Mouse (Mus musculus) MEL (cell line): Measurements from ENCODE around the gene Prrc2b. TPM values are rescaled to one million over a fixed set of nuclear protein-coding genes. Genes with fewer than 3 reads are reported as not detected.

Experiments used
- DNase-seq: peaks from one replicate; pipeline ENCODE4 v3.0.0; 2011; ENCODE audit warnings: low read depth, low spot score
- H3K27ac ChIP-seq: 2 replicates; pipeline ENCODE4 v1.5.1; 2012; ENCODE audit warnings: low read depth, mild to moderate bottlenecking, control low read depth, low read length, moderate library complexity; ENCODE audit not compliant: control insufficient read depth
- H3K27me3 ChIP-seq, 2 experiments: fragments of 150-350 bp in 1 of 2; sonication (generic) in 1 of 2; 2 replicates each; pipeline ENCODE4 v1.6.1; 2012; ENCODE audit warnings: low read length in 2 of 2, mild to moderate bottlenecking in 2 of 2, improper control_type of control experiment in 1 of 2, moderate library complexity in 1 of 2; ENCODE audit not compliant: insufficient read depth in 2 of 2, control insufficient read depth in 1 of 2
- H3K36me3 ChIP-seq, 2 experiments: 2 replicates each; pipeline ENCODE4 v1.6.1; 2012 to 2014; ENCODE audit warnings: low read length in 2 of 2, improper control_type of control experiment in 1 of 2, inconsistent platforms in 1 of 2, mild to moderate bottlenecking in 1 of 2; ENCODE audit not compliant: insufficient read depth in 2 of 2, control insufficient read depth in 1 of 2
- H3K4me1 ChIP-seq, 2 experiments: fragments of 150-350 bp in 1 of 2; sonication (generic) in 1 of 2; 2 replicates each; pipeline ENCODE4 v1.6.1; 2012; ENCODE audit warnings: low read length in 2 of 2, improper control_type of control experiment in 1 of 2, mild to moderate bottlenecking in 1 of 2; ENCODE audit not compliant: insufficient read depth in 2 of 2, control insufficient read depth in 1 of 2
- H3K4me3 ChIP-seq, 2 experiments: fragments of 150-350 bp in 1 of 2; sonication (generic) in 1 of 2; 2 replicates each; pipeline ENCODE4 v1.5.1; 2012; ENCODE audit warnings: low read depth in 2 of 2, low read length in 2 of 2, mild to moderate bottlenecking in 2 of 2, moderate library complexity in 2 of 2, control low read depth in 1 of 2, improper control_type of control experiment in 1 of 2; ENCODE audit not compliant: control insufficient read depth in 1 of 2, insufficient read depth in 1 of 2
- H3K79me2 ChIP-seq: 2 replicates; pipeline ENCODE4 v1.6.1; 2012; ENCODE audit warnings: mild to moderate bottlenecking, low read length, moderate library complexity; ENCODE audit not compliant: control insufficient read depth, poor library complexity, insufficient read depth
- H3K9ac ChIP-seq: 2 replicates; pipeline ENCODE4 v1.6.1; 2012; ENCODE audit warnings: low read depth, mild to moderate bottlenecking, control low read depth, low read length, moderate library complexity; ENCODE audit not compliant: control insufficient read depth, poor library complexity, severe bottlenecking
- H3K9me3 ChIP-seq: fragments of 150-350 bp; sonication (generic); replicated peaks from 2 replicates; pipeline ENCODE4 v1.6.1; 2012; ENCODE audit warnings: mild to moderate bottlenecking, low read length, improper control_type of control experiment, moderate library complexity; ENCODE audit not compliant: insufficient read depth
- CHD1 ChIP-seq: IDR thresholded peaks from 2 replicates; pipeline ENCODE4 v1.6.1; 2012; ENCODE audit warnings: low read depth, mild to moderate bottlenecking, inconsistent platforms, low read length, improper control_type of control experiment
- CTCF ChIP-seq, 3 experiments: IDR thresholded peaks in 2 of 3; conservative IDR thresholded peaks in 1 of 3; 2 replicates each; pipeline ENCODE4 v1.5.1; 2011 to 2012; ENCODE audit warnings: low read length in 3 of 3, low read depth in 2 of 3, mild to moderate bottlenecking in 2 of 3, improper control_type of control experiment in 1 of 3, inconsistent platforms in 1 of 3, mixed read lengths in 1 of 3, moderate library complexity in 1 of 3; ENCODE audit not compliant: control insufficient read depth in 1 of 3, insufficient read depth in 1 of 3, poor library complexity in 1 of 3, severe bottlenecking in 1 of 3
- E2F4 ChIP-seq: IDR thresholded peaks from 2 replicates; pipeline ENCODE4 v1.6.1; 2011; ENCODE audit warnings: low read depth, low read length, improper control_type of control experiment, borderline replicate concordance
- ELF1 ChIP-seq: IDR thresholded peaks from 2 replicates; pipeline ENCODE4 v1.6.1; 2014; ENCODE audit warnings: low read depth, mild to moderate bottlenecking, inconsistent platforms, low read length, improper control_type of control experiment, moderate library complexity
- EP300 ChIP-seq, 2 experiments: IDR thresholded peaks; 2 replicates each; pipeline ENCODE4 v1.6.1; 2011; ENCODE audit warnings: improper control_type of control experiment in 2 of 2, low read length in 2 of 2, low read depth in 1 of 2, mild to moderate bottlenecking in 1 of 2
- ETS1 ChIP-seq: IDR thresholded peaks from 2 replicates; pipeline ENCODE4 v1.6.1; 2012; ENCODE audit warnings: low read depth, mild to moderate bottlenecking, inconsistent platforms, low read length, improper control_type of control experiment, moderate library complexity
- GABPA ChIP-seq: IDR thresholded peaks from 2 replicates; pipeline ENCODE4 v1.6.1; 2012; ENCODE audit warnings: low read depth, mild to moderate bottlenecking, inconsistent platforms, low read length, improper control_type of control experiment, moderate library complexity
- GATA1 ChIP-seq: IDR thresholded peaks from 2 replicates; pipeline ENCODE4 v1.6.1; 2011; ENCODE audit warnings: low read depth, low read length, improper control_type of control experiment
- HCFC1 ChIP-seq: IDR thresholded peaks from 2 replicates; pipeline ENCODE4 v1.6.1; 2012; ENCODE audit warnings: low read depth, mild to moderate bottlenecking, inconsistent platforms, low read length, improper control_type of control experiment, moderate library complexity
- JUND ChIP-seq: IDR thresholded peaks from 2 replicates; pipeline ENCODE4 v1.6.1; 2011; ENCODE audit warnings: low read depth, mild to moderate bottlenecking, improper control_type of control experiment, low read length
- MAZ ChIP-seq: IDR thresholded peaks from 2 replicates; pipeline ENCODE4 v1.6.1; 2012; ENCODE audit warnings: low read depth, mild to moderate bottlenecking, inconsistent platforms, low read length, improper control_type of control experiment
- MEF2A ChIP-seq: IDR thresholded peaks from 2 replicates; pipeline ENCODE4 v1.6.1; 2014; ENCODE audit warnings: low read depth, mild to moderate bottlenecking, inconsistent platforms, low read length, improper control_type of control experiment; ENCODE audit not compliant: poor library complexity, insufficient replicate concordance, severe bottlenecking; ENCODE audit errors: extremely low read depth
- MYC ChIP-seq: IDR thresholded peaks from 2 replicates; pipeline ENCODE4 v1.6.1; 2011; ENCODE audit warnings: low read depth, mild to moderate bottlenecking, low read length, improper control_type of control experiment, moderate library complexity
- NRF1 ChIP-seq: IDR thresholded peaks from 2 replicates; pipeline ENCODE4 v1.6.1; 2014; ENCODE audit warnings: low read depth, mild to moderate bottlenecking, inconsistent platforms, low read length, improper control_type of control experiment, moderate library complexity; ENCODE audit not compliant: poor library complexity, insufficient read depth, severe bottlenecking
- POLR2AphosphoS2 ChIP-seq: IDR thresholded peaks from 2 replicates; pipeline ENCODE4 v1.6.1; 2011; ENCODE audit warnings: low read length, improper control_type of control experiment
- POLR2AphosphoS5 ChIP-seq: IDR thresholded peaks from 2 replicates; pipeline ENCODE4 v1.6.1; 2012; ENCODE audit warnings: low read depth, borderline replicate concordance, mild to moderate bottlenecking, inconsistent platforms, low read length, moderate library complexity, mixed read lengths
- SMC3 ChIP-seq: IDR thresholded peaks from 2 replicates; pipeline ENCODE4 v1.6.1; 2011; ENCODE audit warnings: low read depth, low read length, improper control_type of control experiment
- TAL1 ChIP-seq: IDR thresholded peaks from 2 replicates; pipeline ENCODE4 v1.6.1; 2012; ENCODE audit warnings: mild to moderate bottlenecking, inconsistent platforms, low read length, moderate library complexity, mixed read lengths
- TCF12 ChIP-seq: IDR thresholded peaks from 2 replicates; pipeline ENCODE4 v1.6.1; 2014; ENCODE audit warnings: low read depth, mild to moderate bottlenecking, inconsistent platforms, low read length, improper control_type of control experiment, moderate library complexity
- UBTF ChIP-seq: IDR thresholded peaks from 2 replicates; pipeline ENCODE4 v1.6.1; 2012; ENCODE audit warnings: low read depth, mild to moderate bottlenecking, inconsistent platforms, low read length, improper control_type of control experiment, moderate library complexity, borderline replicate concordance; ENCODE audit not compliant: insufficient read depth
- USF1 ChIP-seq: IDR thresholded peaks from 2 replicates; pipeline ENCODE4 v1.6.1; 2014; ENCODE audit warnings: low read depth, mild to moderate bottlenecking, inconsistent platforms, low read length, improper control_type of control experiment, moderate library complexity
- ZC3H11A ChIP-seq: IDR thresholded peaks from 2 replicates; pipeline ENCODE4 v1.6.1; 2012; ENCODE audit warnings: low read depth, mild to moderate bottlenecking, inconsistent platforms, low read length, improper control_type of control experiment
- ZKSCAN1 ChIP-seq: IDR thresholded peaks from 2 replicates; pipeline ENCODE4 v1.6.1; 2012; ENCODE audit warnings: low read depth, mild to moderate bottlenecking, inconsistent platforms, low read length, improper control_type of control experiment, moderate library complexity
- polyA plus RNA-seq, 2 experiments: library from polyadenylated mRNA; stranded (reverse) in 1 of 2; unstranded in 1 of 2; fragments of >175 nt in 1 of 2; fragments of >200 nt in 1 of 2; gene quantifications; 2 replicates each; pipeline versions ENCODE4 v1.2.1 to v1.2.4; 2012; ENCODE audit warnings: low replicate concordance in 2 of 2, low read depth in 1 of 2; ENCODE audit not compliant: insufficient read length in 2 of 2, insufficient read depth in 1 of 2, missing spikeins in 1 of 2
- total RNA-seq: library from RNA; depleted of rRNA; stranded (reverse); fragments of 300-350 nt; gene quantifications from 2 replicates; pipeline ENCODE4 v1.2.3, GENCODE M21; 2012

Gene Prrc2b
- total and polyA plus RNA-seq, 3 experiments: 14.8 to 42.9 (median 42.2) TPM

DNA sequence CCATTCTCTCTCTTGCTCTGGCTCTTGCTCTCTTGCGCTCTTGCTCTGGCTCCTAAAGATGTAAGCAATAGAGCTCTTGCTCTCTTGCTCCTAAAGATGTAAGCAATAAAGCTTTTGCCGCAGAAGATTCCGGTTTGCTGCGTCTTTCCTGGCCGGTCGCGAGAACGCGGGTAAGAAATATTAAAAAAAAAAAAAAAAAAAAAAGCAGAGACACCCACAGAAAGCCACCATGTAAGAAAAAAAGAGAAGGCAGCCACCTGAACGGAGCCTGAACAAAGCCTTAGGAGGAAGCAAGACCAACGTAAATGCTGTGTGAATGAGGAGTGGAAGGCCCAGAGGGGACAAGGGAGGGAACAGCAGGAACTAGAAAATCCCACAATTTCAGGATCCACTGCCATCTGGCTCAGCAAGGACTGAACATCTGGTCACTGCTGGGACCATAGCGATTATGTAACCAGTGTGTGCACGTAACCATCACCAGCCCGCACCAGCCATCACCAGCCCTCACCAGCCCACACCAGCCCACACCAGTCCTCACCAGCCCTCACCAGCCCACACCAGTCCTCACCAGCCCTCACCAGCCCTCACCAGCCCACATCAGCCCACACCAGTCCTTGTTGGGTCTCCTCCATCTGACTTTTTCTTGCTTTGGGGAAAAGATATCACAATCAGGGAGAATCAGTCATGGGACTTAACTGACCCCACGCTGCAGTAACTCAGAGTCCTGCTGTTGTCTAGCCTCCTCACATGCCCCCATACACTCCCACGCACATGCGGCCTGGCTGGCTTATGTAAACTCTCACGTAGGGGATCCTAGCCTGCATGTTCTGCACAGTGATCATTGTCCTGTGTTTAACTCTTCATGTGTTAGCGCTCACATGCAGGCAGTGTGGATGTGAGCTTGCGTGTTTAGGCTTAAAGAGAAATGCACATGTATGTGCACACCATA, 30.8 kb upstream of the Prrc2b start:
- TF ChIP-seq TAL1 (no peak), GABPA (no peak), NRF1 (no peak), MEF2A (no peak), ZC3H11A (no peak), POLR2AphosphoS2 (no peak), HCFC1 (no peak), CTCF (IDR thresholded peaks at IDR 0.05 in 2 of 3, conservative IDR thresholded peaks at IDR 0.05 in 1 of 3; ENCODE audit: control insufficient read depth in 1 of 3, insufficient read depth in 1 of 3, low read depth in 2 of 3, low read length in 3 of 3, poor library complexity in 1 of 3, severe bottlenecking in 1 of 3) (no peak), CHD1 (no peak), E2F4 (no peak), POLR2AphosphoS5 (no peak), MYC (no peak), USF1 (no peak), TCF12 (no peak), EP300 (IDR thresholded peaks at IDR 0.05; ENCODE audit: low read depth in 1 of 2, low read length in 2 of 2) (no peak), ZKSCAN1 (no peak), MAZ (no peak), SMC3 (no peak)
- H3K4me3 ChIP-seq: no peak overlapping the region

DNA sequence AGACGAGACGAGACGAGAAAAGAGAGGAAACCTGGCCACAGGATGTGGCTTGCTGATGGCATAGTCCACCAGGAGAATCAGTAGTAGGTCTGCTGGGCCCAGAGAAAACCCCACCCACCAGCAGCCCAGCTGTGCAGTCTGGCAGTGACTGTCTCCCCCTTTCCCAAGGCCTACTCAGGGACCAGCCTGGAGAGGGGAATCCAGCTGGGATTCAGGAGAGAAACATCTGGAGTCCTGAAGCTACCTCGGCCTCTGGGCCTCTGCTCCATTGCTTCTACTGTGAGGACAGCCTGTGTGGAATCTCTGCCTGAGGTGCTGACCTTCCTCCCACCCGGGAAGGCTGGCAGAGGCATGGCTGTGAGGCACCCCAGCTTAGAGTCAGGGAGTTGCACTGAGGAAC, 29.7 kb upstream of the Prrc2b start:
- H3K4me1 ChIP-seq: peaks cover 3 to 5% of the 10 kb centered on the region in 2 experiments; a peak in 3 of 4 replicates
- H3K9ac ChIP-seq: no peak overlapping the region
- H3K36me3 ChIP-seq: no peaks in the 10 kb centered on the region; a peak in 1 of 4 replicates
- no peak for TF ChIP-seq UBTF
- TF ChIP-seq ETS1: no peak
- TF ChIP-seq GATA1: no peak
- no peak for TF ChIP-seq MAZ
- TF ChIP-seq CTCF (IDR thresholded peaks at IDR 0.05 in 2 of 3, conservative IDR thresholded peaks at IDR 0.05 in 1 of 3; ENCODE audit: control insufficient read depth in 1 of 3, insufficient read depth in 1 of 3, low read depth in 2 of 3, low read length in 3 of 3, poor library complexity in 1 of 3, severe bottlenecking in 1 of 3): no peak
- TF ChIP-seq ELF1: no peak
- TF ChIP-seq SMC3: no peak
- no peak for TF ChIP-seq JUND
- TF ChIP-seq TCF12: no peak
- no peak for TF ChIP-seq ZC3H11A
- no peak for TF ChIP-seq HCFC1
- no peak for TF ChIP-seq NRF1
- TF ChIP-seq, all 39 proteins: peak for 0
- no peaks in the 10 kb centered on the region for H3K9me3 ChIP-seq
- no peak overlapping the region for H3K4me3 ChIP-seq
- H3K27me3 ChIP-seq: no peaks in the 10 kb centered on the region
- no peak overlapping the region for H3K27ac ChIP-seq
- H3K79me2 ChIP-seq: no peaks in the 10 kb centered on the region
- no peak for DNase-seq

More for the DNA sequence above, 30.8 kb upstream of the Prrc2b start:
- H3K9me3 ChIP-seq: no peaks in the 10 kb centered on the region
- no peak for DNase-seq
- peaks cover 9 to 10% of the 10 kb centered on the region in 2 experiments for H3K4me1 ChIP-seq
- no peaks in the 10 kb centered on the region; a peak in 1 of 4 replicates for H3K36me3 ChIP-seq
- H3K79me2 ChIP-seq: no peaks in the 10 kb centered on the region
- H3K27me3 ChIP-seq: no peaks in the 10 kb centered on the region
- no peak overlapping the region for H3K9ac ChIP-seq
- no peak overlapping the region for H3K27ac ChIP-seq
